Mouse (Mus musculus): Measurements from ENCODE around the gene Rab3ip. TPM values are rescaled to one million over a fixed set of nuclear protein-coding genes. Genes with fewer than 3 reads are reported as not detected.

Gene Rab3ip
- total RNA-seq (2021), result 10 to 100 TPM; 67.3 to 69.6 TPM
- long read RNA-seq, experiment 1, transcript Rab3ip-203 (11 exons, 1,844 nt), result major isoform, 45 of 95 reads
- long read RNA-seq, experiment 1, transcript Rab3ip-201 (10 exons, 2,690 nt), result minor isoform, 35 of 95 reads
- long read RNA-seq, experiment 1, partial matches to known transcripts, result 7 of 95 reads
- long read RNA-seq, experiment 1, other reads (novel, unspliced or antisense), result 8 of 95 reads
- long read RNA-seq, experiment 2, transcript Rab3ip-203 (11 exons, 1,844 nt), result minor isoform, 41 of 111 reads
- long read RNA-seq, experiment 2, transcript Rab3ip-201 (10 exons, 2,690 nt), result major isoform, 44 of 111 reads
- long read RNA-seq, experiment 2, partial matches to known transcripts, result 9 of 111 reads
- long read RNA-seq, experiment 2, other reads (novel, unspliced or antisense), result 17 of 111 reads

DNA sequence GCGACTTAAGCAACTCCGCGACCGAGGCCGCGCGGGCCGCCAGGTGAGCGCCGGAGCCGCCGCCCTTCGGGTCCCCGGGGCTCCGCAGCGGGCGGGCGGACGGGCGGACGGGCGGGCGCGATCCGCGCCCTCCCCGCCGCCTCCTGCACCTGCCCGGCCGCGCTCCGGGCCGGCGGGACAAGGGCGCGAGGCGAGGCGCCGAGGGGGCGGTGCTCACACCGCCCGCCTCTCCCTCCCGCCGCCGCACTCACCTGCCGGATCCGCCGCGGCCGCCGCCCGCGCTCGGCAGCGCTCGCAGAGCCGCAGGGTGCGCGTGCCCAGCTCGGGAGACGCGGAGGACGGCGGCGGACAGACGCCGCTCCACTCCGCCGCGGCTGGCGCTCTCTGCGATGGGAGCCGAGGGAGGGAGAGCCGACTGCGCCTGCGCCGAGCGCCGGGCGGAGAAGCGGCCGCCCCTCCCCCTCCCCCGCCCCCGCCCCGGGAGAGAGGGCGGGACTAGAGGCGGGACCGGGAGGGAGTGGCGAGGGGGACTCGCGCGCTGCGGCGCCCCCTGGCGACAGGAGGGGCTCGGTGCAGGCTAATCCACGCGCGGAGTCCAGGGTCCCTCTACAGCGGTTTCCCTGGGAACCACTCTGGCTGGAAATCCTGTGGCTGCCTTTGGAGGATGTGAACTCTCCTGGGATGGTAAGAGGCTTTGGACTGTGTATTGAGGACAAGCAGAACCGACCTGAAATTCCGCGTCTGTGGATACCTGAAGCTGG, at the start of gene Rab3ip:
Gene Rab3ip (minus strand): TSS at position 761 of the 761 bp plus-strand sequence.
- peak; percentile 91 to 93 for DNase-seq (ENCODE audit: low spot score in 2 of 2)

DNA sequence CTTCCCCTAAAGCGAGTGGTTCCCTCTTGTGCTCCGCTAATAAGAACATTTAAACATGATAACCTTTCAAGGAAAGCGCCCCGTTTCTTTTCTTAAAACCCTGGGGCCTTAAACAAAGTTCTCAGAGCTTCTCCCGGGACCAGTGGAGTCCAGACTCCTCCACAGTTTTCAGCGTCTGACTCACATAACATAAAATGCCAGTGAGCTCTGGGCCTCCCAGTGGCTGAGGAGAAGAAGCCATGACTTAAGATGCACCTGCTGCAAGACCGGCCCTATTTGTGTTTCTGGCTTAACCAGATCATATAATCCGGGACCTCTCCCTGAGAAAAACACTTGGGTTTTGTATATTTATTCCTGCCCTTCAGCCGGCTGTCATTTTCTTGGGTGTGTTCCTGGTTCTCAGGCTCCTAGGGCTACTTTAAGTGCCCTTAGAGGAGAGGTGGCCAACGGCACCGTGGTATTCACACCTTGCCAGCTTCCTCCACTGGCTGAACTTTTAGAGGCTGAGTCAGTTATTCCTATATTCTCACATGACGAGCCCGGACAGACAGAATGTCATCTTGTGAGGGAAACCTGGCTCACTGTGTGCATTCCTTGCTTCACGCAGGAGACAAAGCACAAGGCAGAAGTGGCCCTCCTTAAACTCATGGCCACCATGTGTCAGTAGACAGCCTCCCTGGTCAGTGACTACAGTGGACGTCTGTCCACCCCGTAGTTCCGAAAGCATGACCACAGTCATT, 48.3 kb upstream of the Rab3ip start:
- no peak for DNase-seq (ENCODE audit: low spot score in 2 of 2)

DNA sequence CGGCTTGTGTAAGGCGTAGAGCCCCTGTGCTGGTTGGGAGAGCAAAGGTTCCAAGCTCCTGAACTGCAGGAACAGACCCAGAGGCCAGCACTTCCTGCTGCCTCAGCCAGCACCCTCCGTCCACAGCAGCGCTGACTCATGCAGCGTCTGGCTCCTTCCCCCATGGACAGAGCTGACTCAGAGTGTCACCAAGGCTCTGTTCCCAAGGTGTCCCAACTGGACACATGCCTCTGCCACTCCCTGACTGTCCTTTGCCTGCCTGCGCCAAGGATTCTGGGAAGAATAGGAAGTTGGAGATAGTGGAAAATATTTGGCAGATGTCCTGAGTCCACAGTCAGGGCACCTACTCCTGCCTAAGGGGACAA, 45.6 kb upstream of the Rab3ip start:
- DNase-seq (ENCODE audit: low spot score in 2 of 2), result no peak

DNA sequence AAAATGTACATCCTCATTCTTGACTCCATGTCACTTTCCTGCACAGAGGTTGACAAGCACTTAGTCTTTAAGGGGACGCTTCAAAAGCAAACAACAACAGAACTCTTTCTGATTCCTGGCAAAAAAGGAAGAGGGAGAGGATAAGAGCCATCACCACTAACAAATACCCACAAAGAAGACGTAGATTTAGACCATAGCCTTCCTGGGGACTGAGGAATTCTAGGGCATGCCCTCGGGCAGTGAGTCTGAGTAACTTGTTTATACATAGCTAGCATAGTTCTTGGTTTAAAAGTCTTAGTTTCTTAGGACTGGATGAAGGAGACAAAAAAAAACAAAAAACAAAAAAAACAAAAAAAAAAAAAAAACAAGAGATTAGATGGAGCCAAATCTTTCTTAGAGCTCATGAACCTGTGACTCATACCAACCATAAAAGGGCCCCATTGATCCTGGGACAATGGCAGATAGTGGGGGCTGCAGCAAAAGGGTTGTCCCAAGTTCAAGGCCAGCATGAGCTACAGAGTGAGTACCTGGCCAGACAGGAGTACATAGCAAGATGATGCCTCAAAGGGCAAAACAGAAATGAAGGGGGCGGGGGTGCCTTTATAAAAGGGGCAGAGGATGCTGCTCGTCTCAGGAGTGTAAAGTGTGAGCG, 45.1 kb upstream of the Rab3ip start:
- no peak for DNase-seq (ENCODE audit: low spot score in 2 of 2)

DNA sequence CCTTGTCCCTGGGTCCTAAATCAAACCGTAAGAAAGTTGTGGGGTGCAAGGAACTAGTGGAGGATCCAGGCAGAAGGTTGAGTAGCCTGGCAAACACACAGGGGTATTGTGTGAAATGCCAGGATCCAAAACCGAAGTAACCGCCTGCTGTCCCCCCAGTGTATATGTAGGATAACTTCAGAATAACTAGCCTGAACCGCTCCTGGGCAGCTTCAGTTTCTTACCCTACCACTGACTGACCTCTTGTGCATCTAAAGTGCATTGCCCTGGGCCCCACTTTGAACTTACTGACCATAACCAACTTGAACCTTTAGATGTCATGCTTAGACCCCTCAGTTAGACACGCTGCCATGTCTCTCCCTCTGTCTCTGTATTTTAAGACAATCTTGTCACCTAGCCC, 44.6 kb upstream of the Rab3ip start:
- DNase-seq (ENCODE audit: low spot score in 2 of 2), result no peak

DNA sequence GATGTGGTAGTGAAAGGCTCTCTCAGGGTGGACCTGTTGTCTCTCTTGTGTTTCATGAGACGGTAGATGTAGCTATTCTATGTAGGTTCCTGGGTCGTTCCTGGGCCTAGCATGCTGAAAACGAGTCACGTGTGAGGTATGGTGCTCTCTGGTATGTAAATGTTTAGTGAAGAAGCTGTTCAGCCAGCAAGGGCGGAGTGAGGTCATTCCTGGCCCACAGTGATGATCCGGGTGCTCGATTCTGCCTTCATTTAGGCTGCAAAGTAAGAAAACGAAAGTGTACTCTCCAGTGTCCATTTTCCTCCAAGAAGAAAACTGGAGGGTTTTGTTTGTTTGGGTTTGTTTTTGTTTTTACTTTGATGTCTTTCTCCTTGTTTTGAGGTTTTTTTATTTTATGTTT, 43.4 kb upstream of the Rab3ip start:
- DNase-seq (ENCODE audit: low spot score in 2 of 2), result no peak

DNA sequence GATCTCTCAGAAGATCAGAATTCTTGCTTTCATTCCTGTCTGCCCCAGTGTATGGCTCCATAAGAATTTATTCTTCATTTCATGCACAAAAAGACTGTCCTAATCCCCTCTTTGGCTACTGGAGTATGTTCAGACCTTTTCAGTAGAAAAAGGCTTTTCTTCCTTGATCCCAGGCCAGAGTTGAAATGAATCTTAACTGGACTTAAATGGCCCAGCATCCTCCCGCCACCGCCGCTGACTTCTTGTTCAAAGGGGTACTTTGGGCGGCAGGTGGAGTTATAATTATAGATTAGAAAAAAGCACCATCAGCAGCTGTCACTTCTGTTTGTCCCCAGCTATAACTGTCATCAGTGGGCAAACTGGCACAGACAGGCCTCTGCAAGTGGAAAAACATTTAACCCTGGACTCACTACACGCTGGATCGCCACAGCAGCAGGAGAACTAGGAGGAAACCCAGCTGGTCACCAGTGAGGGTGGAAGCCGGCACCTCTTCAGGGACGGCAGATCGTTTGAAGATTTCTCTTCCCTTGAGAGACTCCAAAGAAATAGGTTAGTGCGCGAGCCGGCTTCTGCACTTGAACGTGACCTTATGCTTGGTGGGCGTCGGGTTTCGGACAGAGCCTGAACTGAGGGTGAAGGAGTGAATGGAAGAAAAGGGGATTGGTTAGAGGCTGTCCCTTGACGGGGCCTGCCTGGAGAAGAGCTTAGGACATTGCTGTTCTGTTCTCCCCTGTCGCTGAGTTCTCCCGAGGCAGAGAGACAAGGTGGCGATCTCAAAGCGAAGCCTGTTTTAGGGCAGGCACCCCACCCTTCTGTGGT, 35.9 kb upstream of the Rab3ip start, which contains the start of gene Best3:
Gene Best3 (plus strand): TSS at position 51 of the 819 bp plus-strand sequence.
- peak in 1 of 2 experiments; percentile 14 for DNase-seq (ENCODE audit: low spot score in 2 of 2)

DNA sequence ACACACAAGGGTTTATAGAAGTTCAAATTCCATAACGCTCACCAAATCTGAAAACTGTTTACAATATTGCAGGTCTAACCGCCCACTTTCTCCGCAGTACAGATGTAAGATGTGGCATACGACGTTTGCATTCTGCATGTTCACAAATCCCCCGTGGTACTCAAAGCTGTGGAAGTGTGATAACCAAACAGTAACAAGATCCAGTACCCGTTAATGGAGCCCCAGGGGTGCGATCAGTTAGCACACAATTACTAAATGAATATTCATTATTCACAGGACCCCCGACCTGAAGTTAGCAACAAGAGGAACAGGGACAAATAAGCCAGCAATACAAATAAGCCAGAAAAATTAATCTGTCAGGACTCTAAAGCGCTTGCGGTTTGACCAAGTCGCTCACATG, 34.3 kb upstream of the Rab3ip start:
- no peak for DNase-seq (ENCODE audit: low spot score in 2 of 2)

DNA sequence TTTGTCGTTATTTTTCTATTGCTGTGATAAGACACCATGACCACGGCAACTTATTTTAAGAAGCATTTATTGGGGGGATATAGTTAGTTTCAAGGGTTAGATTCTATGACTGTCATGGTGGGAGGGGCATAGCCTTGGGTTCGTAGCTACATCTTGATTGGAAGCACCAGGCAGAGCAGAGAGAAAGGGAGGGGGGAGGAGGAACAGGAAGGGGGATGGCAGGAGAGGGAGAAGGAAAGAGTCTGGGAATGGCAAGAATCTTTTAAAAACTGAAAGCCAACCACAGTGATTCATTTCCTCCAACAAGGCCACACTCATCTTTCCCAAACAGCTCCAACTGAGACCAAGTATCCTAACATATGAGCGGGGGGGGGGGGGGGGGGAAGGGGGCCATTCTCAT, 32.0 kb upstream of the Rab3ip start:
- no peak for DNase-seq (ENCODE audit: low spot score in 2 of 2)

DNA sequence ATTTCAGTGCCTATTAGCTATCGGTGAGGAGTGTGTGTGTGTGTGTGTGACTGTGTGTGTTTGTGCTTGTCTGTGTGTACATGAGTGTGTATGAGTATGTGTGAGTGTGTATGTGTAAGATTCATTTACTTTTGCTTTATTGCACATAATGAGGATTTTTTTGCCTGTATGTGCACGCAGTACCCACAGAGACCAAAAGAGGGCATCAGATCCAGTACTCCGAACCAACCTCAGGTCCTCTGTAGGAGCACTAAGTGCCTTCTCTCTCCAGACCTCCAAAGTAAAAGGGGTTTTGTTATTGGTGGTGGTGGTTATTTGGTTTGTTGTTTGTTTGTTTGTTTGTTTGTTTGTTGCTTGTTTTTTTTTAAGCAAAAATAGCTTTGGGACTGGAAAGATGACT, 30.3 kb upstream of the Rab3ip start:
- no peak for DNase-seq (ENCODE audit: low spot score in 2 of 2)

DNA sequence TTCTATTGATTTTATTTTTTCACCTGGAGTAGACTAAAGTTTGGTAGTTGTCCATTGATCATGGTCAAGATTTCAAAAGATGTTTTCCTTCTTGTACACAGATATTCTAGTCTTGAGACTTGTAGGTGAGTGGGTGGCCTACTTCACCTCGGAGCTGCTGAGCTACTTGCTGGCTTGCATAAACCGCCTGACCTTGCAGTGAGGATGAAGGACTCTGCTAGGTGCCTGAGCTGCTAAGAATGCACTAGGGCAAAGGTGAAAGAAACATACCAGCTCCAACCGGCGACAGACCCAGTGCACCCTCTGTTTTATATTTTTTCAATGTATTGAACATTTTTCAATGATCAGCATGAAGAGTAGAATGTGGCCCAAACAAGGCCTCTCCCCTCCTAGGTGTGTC, 29.7 kb upstream of the Rab3ip start:
- DNase-seq (ENCODE audit: low spot score in 2 of 2), result no peak

DNA sequence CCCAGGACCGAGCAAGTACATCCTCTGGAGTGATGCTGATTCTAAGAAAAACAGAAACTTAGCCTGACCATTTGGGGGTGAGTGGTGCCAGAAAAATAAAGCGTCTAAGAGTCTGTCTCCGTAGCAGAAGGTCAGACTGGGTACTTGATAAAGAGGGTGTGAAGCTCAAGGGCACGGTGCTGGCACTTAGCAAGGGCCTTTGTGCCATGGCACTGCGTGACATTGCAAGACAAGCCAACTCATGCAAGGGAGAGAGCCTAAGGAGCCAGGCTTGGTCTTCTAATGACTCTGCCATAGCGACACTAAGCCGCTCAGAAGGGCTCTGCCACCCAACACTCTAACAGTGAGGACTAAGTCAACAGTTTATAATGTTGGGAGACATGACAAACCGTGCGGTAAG, 28.3 kb upstream of the Rab3ip start:
- no peak for DNase-seq (ENCODE audit: low spot score in 2 of 2)

DNA sequence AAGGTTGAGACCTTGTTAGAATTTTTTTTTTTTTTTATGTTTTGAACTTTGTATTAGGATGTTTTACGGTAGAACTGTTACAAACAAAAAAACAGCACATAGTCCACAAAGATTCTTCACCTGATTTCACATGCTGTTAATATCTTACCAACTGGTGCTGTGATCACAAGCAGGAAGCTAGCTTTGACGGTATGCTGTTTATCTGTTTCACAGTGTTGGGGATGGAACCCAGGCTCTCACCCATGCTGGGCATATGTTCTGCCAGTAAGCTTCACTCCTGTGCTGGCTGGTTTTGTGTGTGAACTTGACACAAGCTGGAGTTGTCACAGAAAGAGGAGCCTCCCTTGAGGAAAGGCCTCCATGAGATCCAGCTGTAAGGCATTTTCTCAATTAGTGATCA, 27.3 kb upstream of the Rab3ip start:
- DNase-seq (ENCODE audit: low spot score in 2 of 2), result no peak

DNA sequence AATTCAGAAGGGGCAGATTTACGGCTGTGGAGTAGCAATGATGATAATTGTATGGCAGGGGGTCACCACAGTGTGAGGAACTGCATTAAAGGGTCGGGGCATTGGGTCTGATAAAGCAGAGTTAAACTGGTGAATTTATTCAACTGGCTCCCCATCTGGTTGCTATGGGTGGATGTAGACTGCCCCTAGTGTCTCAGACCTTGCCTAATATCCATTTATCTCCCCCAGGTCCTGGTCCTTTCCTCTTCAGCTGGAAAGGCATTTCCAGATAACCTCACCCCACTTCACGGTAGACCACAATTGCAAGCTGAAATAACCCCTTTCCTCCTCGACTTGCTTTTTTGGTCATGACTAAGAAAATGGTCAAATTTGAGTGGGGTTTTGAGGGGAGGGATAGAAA, 26.9 kb upstream of the Rab3ip start:
- no peak for DNase-seq (ENCODE audit: low spot score in 2 of 2)

DNA sequence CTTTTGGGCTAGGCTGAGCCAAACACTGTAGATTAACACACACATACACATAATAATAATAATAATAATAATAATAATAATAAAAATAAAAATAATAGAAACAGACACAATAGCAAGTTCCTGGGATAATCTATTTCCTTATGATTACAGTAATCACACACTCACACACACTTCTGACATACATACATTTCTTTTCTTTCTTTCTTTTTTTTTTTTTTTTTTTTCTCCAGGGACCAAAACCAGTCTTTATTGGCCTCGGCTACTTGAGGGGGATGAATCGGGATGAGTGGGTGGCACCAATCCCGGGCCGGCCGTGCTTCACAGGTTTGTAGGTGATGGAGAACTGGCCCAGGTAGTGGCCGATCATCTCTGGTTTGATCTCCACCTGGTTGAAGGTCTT, 21.9 kb upstream of the Rab3ip start, which contains the start of gene Gm10271:
Gene Gm10271 (minus strand): TSS at position 101 of the 400 bp plus-strand sequence.
- DNase-seq (ENCODE audit: low spot score in 2 of 2), result no peak

DNA sequence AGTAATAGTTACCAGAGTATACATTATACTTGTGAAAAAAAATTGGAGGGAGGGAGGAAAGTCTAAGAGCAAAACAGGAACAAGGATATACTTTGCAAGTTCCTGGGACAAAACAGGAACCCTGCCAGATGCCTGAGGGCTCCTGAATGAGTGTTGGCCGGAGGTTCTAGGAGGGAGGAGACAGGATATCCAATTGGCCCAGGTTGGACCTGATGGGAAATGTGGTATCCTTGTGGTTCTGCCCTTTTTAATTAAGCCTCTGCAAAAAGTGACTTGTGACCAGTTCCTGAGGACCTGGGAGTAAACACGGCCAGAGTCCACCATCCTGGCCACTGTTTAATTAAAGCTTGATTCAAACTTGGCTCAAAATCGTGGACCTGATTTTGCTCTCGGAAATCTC, 18.2 kb upstream of the Rab3ip start:
- no peak for DNase-seq (ENCODE audit: low spot score in 2 of 2)

DNA sequence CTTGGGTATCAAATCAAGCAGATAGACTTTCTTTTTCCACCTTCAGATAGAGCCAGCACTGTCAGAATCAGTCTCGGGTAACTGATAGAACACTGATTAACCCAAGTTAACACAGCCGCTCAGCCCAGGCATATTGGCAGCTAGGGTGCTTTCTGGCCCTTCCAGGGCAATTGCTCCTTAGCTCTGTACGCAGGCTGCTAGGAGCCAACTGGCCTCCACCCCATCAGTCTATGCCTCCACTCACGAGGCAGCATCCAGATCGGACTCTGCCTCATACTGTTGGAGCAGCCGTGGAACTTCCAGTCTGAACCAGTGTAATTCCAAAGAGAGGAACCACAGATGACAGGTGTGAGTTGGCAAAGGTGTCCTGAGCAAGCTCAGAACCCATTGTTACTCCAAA, 15.5 kb upstream of the Rab3ip start:
- no peak for DNase-seq (ENCODE audit: low spot score in 2 of 2)

DNA sequence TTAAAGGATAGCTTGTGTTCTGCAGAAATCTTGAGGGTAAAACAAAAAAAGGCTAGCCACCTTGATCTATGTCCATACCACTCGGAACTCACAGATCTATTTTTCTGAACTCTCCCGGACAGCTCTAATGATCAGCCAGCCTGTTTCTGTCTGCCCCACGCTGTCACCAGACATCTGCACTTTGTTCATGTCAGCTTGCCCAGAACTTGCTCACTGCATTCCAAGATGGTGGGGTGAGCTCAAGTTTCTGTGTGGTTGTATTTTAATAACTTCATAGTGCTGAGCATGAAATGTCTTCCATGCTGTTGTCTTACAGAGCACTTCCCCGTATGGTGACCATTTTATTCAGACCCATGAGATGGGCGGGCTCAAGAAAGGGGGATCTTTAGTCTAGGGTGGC, 14.7 kb upstream of the Rab3ip start:
- DNase-seq (ENCODE audit: low spot score in 2 of 2), result no peak

DNA sequence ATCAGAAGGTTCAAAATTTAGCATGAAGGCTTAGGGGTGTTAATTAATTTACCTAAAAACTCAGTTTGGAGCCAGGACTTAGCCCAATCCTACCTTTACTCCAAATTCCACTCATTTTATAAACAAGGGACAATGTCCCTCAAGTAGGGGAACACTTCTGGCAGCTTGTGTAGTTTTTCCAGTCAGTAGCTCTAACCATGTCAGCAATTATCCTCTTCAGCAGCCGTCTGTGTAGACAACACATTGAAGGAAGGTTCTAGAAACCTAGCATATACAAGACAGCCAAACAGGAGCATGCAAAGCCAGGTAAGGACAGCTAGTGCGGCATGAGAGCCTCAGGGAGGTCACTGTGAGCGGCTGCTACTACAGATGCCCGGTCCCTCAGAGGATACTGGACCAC, 14.0 kb upstream of the Rab3ip start:
- DNase-seq (ENCODE audit: low spot score in 2 of 2), result no peak

DNA sequence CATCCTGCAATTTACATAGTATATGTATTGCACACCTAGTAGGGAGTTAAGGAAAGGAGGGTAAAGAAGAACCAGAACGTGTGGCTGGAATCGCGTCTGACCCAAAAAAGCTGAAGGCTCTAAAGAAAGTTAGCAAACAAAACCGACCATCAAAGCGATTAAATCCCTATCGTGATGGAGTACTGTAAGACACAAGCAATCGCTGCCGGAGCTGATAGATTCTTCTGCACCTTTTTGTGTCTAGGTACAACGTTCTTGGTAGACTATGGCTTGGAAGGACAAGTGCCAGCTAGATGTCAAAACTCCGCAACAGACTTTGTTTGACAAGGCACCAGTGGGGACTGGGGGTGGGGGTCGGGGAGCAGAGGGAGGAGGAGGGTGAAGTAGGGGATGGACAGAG, 13.5 kb upstream of the Rab3ip start:
- DNase-seq (ENCODE audit: low spot score in 2 of 2), result no peak
